Mouse (Mus musculus): Measurements from ENCODE around the gene Adam19. TPM values are rescaled to one million over a fixed set of nuclear protein-coding genes. Genes with fewer than 3 reads are reported as not detected.

The Adam19 gene
- total and polyA plus RNA-seq, 3 experiments, result 3.0 to 9.0 (median 4.5) TPM

DNA sequence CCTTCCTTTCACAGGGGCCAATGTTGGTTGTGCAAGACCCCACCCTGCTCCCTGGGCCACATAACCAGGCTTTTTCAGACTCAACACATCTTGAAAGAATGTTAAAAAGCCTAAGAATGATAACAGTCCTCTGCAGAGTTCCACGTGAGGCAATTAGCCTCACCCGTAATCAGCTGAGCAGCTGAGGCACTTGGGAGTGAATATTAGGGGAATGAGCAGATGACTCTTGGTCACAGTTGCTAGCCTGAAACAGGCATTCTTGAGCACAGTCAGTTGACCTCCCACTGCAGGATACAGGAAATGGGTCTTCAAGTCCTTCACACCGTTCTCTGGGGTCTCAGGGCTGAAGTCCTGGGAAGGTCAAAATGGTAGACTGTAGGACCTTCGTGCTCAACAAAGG, 65.9 kb downstream of the Adam19 start:
- dilution Hi-C loops (cut with MboI; ENCODE audit: extremely low pct_ligation_motif_present, extremely low pct_unique_long_range_greater_than_20kb, low sequenced_read_pairs) (no loop called here), in situ Hi-C loops (cut with MboI; ENCODE audit: low pct_ligation_motif_present, low pct_unique_long_range_greater_than_20kb, low sequenced_read_pairs) (no loop called here)
- Histone ChIP-seq H3K4me3 (replicated peaks in 1 of 3; ENCODE audit: low read depth in 2 of 3, low read length in 2 of 3, poor library complexity in 1 of 3) (no peak overlapping the region), H3K36me3 (replicated peaks in 1 of 2; ENCODE audit: control insufficient read depth in 1 of 2, insufficient read depth in 1 of 2, low read length in 1 of 2) (no peaks in the 10 kb centered on the region), H3K27me3 (replicated peaks) (no peaks in the 10 kb centered on the region), H3K9ac (ENCODE audit: insufficient read depth, low read depth) (no peak overlapping the region), H3K27ac (ENCODE audit: insufficient read depth, low read depth) (no peak overlapping the region), H3K79me2 (replicated peaks; ENCODE audit: control insufficient read depth, extremely low read depth, insufficient read depth, poor library complexity, severe bottlenecking) (no peaks in the 10 kb centered on the region), H3K4me2 (ENCODE audit: insufficient read depth, low read depth, poor library complexity, severe bottlenecking) (no peak overlapping the region), H3K4me1 (ENCODE audit: control insufficient read depth in 1 of 2, insufficient read depth in 2 of 2) (peaks cover 12 to 54% of the 10 kb centered on the region in 2 experiments), H3K9me3 (replicated peaks; ENCODE audit: low read length) (no peaks in the 10 kb centered on the region)
- TF ChIP-seq TCF12 (IDR thresholded peaks at IDR 0.05; ENCODE audit: low read depth, low read length), result no peak
- TF ChIP-seq BHLHE40 (IDR thresholded peaks at IDR 0.05; ENCODE audit: low read depth, low read length), result no peak
- TF ChIP-seq MAFK (IDR thresholded peaks at IDR 0.05; ENCODE audit: insufficient replicate concordance, low read length), result no peak
- TF ChIP-seq CHD1 (IDR thresholded peaks at IDR 0.05; ENCODE audit: low read depth, low read length), result no peak
- no peak for TF ChIP-seq NELFE (IDR thresholded peaks at IDR 0.05; ENCODE audit: low read depth, low read length)
- no peak for TF ChIP-seq SIN3A (IDR thresholded peaks at IDR 0.05; ENCODE audit: low read length)
- no peak for DNase-seq (ENCODE audit: extremely low read depth)

DNA sequence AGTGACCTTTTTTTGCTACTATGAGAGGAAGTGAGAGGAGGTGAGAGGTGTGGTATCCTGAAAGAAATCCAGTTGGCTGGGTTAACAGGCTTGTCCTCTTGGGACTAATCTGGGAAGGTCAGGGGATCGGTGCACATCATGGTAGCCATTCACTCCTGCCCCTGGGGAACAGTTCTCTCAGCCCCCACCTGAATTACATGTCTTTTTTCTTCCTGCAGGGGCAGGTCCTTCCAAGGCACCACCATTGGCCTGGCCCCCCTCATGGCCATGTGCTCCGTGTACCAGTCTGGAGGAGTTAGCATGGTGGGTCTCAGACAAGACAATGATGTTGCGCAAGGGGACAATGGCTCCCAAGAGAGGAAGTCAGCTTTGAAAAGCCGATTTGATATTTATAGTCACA, 67.1 kb downstream of the Adam19 start:
- Histone ChIP-seq H3K4me3 (replicated peaks in 1 of 3; ENCODE audit: low read depth in 2 of 3, low read length in 2 of 3, poor library complexity in 1 of 3) (no peak overlapping the region), H3K27me3 (replicated peaks) (no peaks in the 10 kb centered on the region), H3K79me2 (replicated peaks; ENCODE audit: control insufficient read depth, extremely low read depth, insufficient read depth, poor library complexity, severe bottlenecking) (no peaks in the 10 kb centered on the region), H3K4me2 (ENCODE audit: insufficient read depth, low read depth, poor library complexity, severe bottlenecking) (no peak overlapping the region), H3K4me1 (ENCODE audit: control insufficient read depth in 1 of 2, insufficient read depth in 2 of 2) (peaks cover 21 to 56% of the 10 kb centered on the region in 2 experiments), H3K36me3 (replicated peaks in 1 of 2; ENCODE audit: control insufficient read depth in 1 of 2, insufficient read depth in 1 of 2, low read length in 1 of 2) (no peaks in the 10 kb centered on the region), H3K27ac (ENCODE audit: insufficient read depth, low read depth) (no peak overlapping the region), H3K9ac (ENCODE audit: insufficient read depth, low read depth) (no peak overlapping the region), H3K9me3 (replicated peaks; ENCODE audit: low read length) (no peaks in the 10 kb centered on the region)
- in situ Hi-C loops (cut with MboI; ENCODE audit: low pct_ligation_motif_present, low pct_unique_long_range_greater_than_20kb, low sequenced_read_pairs), result no loop called here
- DNase-seq (ENCODE audit: extremely low read depth), result no peak
- dilution Hi-C loops (cut with MboI; ENCODE audit: extremely low pct_ligation_motif_present, extremely low pct_unique_long_range_greater_than_20kb, low sequenced_read_pairs), result no loop called here
- TF ChIP-seq PAX5 (IDR thresholded peaks at IDR 0.05; ENCODE audit: low read length) (no peak), KAT2A (IDR thresholded peaks at IDR 0.05; ENCODE audit: insufficient replicate concordance, low read length) (no peak), MEF2A (IDR thresholded peaks at IDR 0.05; ENCODE audit: borderline replicate concordance, low read depth, low read length) (no peak), JUND (conservative IDR thresholded peaks at IDR 0.05; ENCODE audit: low read depth, low read length) (no peak), NELFE (IDR thresholded peaks at IDR 0.05; ENCODE audit: low read depth, low read length) (no peak), RAD21 (IDR thresholded peaks at IDR 0.05; ENCODE audit: low read depth, low read length) (no peak), MYC (IDR thresholded peaks at IDR 0.05; ENCODE audit: low read depth, low read length) (no peak), SMC3 (IDR thresholded peaks at IDR 0.05; ENCODE audit: low read depth, low read length) (no peak), TCF12 (IDR thresholded peaks at IDR 0.05; ENCODE audit: low read depth, low read length) (no peak), ZMIZ1 (IDR thresholded peaks at IDR 0.05; ENCODE audit: low read depth, low read length) (no peak), MAFK (IDR thresholded peaks at IDR 0.05; ENCODE audit: insufficient replicate concordance, low read length) (no peak), USF1 (IDR thresholded peaks at IDR 0.05; ENCODE audit: low read depth, low read length) (no peak), BHLHE40 (IDR thresholded peaks at IDR 0.05; ENCODE audit: low read depth, low read length) (no peak), RCOR1 (conservative IDR thresholded peaks at IDR 0.05; ENCODE audit: low read depth, low read length) (no peak), ZC3H11A (IDR thresholded peaks at IDR 0.05; ENCODE audit: low read depth, low read length) (no peak), IRF4 (IDR thresholded peaks at IDR 0.05; ENCODE audit: low read depth, low read length) (no peak), MAZ (IDR thresholded peaks at IDR 0.05; ENCODE audit: low read depth, low read length) (no peak), MAX (IDR thresholded peaks at IDR 0.05; ENCODE audit: low read length) (no peak)
